Mouse (Mus musculus) G1E (cell line): ENCODE measurements around the gene Gm45837. TPM values are rescaled to one million over a fixed set of nuclear protein-coding genes. Genes with fewer than 3 reads are reported as not detected.

Experiments
- ATAC-seq: 2 replicates; pipeline ENCODE4 v1.8.0; 2016; ENCODE audit warnings: mild to moderate bottlenecking; ENCODE audit not compliant: insufficient number of reproducible peaks, poor library complexity, low FRiP score, severe bottlenecking; ENCODE audit errors: extremely low read depth
- DNase-seq: peaks from one replicate; pipeline ENCODE4 v3.0.0; 2012; ENCODE audit warnings: low spot score
- H3K27me3 ChIP-seq: 2 replicates; pipeline ENCODE4 v1.6.1; 2012; ENCODE audit warnings: mild to moderate bottlenecking, low read length, inconsistent platforms; ENCODE audit not compliant: insufficient read depth
- H3K36me3 ChIP-seq: replicated peaks from 2 replicates; pipeline ENCODE3; 2012; ENCODE audit warnings: mild to moderate bottlenecking, inconsistent platforms
- H3K4me1 ChIP-seq: 2 replicates; pipeline ENCODE4 v1.6.1; 2012; ENCODE audit warnings: low read depth, low read length, inconsistent platforms, mixed read lengths; ENCODE audit not compliant: insufficient read depth
- H3K4me3 ChIP-seq: 2 replicates; pipeline ENCODE4 v1.5.1; 2012; ENCODE audit warnings: low read depth, mild to moderate bottlenecking, inconsistent platforms, low read length, moderate library complexity, mixed read lengths
- H3K9me3 ChIP-seq: replicated peaks from 2 replicates; pipeline ENCODE4 v1.6.1; 2012; ENCODE audit warnings: inconsistent platforms
- CTCF ChIP-seq: IDR thresholded peaks from 2 replicates; pipeline ENCODE4 v1.5.1; 2012; ENCODE audit warnings: low read depth, low read length, inconsistent platforms, mixed read lengths
- GATA1 ChIP-seq: IDR thresholded peaks from 2 replicates; pipeline ENCODE4 v1.6.1; 2012; ENCODE audit warnings: borderline replicate concordance, low read length, inconsistent platforms, mixed read lengths
- GATA2 ChIP-seq: IDR thresholded peaks from 2 replicates; pipeline ENCODE4 v1.6.1; 2012; ENCODE audit warnings: low read depth, low read length, inconsistent platforms, borderline replicate concordance
- POLR2AphosphoS5 ChIP-seq: IDR thresholded peaks from 2 replicates; pipeline ENCODE4 v1.6.1; 2012; ENCODE audit warnings: low read depth, low read length, inconsistent platforms; ENCODE audit not compliant: insufficient replicate concordance
- TAL1 ChIP-seq: conservative IDR thresholded peaks from 2 replicates; pipeline ENCODE4 v1.6.1; 2012; ENCODE audit warnings: low read depth, low read length, inconsistent platforms, mixed read lengths
- polyA plus RNA-seq: library from polyadenylated mRNA; stranded (reverse); fragments of >175 nt; gene quantifications from 2 replicates; pipeline ENCODE4 v1.2.3, GENCODE M21; 2012
- total RNA-seq, 2 experiments: library from RNA; stranded (forward) in 1 of 2; stranded (reverse) in 1 of 2; fragments of 200-1000 nt in 1 of 2; fragments of >200 nt in 1 of 2; fragmentation: Nextera tagmentation in 1 of 2; gene quantifications; 2 replicates each; pipeline ENCODE4 v1.2.3; 2014 to 2017

Gene Gm45837
- total and polyA plus RNA-seq, 3 experiments: 0.03 TPM; not detected in 2

GRCm38 (mm10) chr7:101454479-101454878 lies 43.8 kb downstream of the Gm45837 start:
- Histone ChIP-seq H3K4me1 (peaks cover 8% of the 10 kb centered on the region), H3K4me3 (no peak overlapping the region), H3K9me3 (no peaks in the 10 kb centered on the region), H3K36me3 (no peaks in the 10 kb centered on the region), H3K27me3 (peaks cover 38% of the 10 kb centered on the region)
- ATAC-seq (no peak), DNase-seq (no peak)
- TF ChIP-seq CTCF: no peak
- TF ChIP-seq GATA1: no peak
- no peak for TF ChIP-seq TAL1
- no peak for TF ChIP-seq GATA2
- no peak for TF ChIP-seq POLR2AphosphoS5

- Histone ChIP-seq H3K36me3 (no peaks in the 10 kb centered on the region), H3K9me3 (no peaks in the 10 kb centered on the region), H3K27me3 (peaks cover 32% of the 10 kb centered on the region), H3K4me1 (peaks cover 8% of the 10 kb centered on the region), H3K4me3 (no peak overlapping the region)
- TF ChIP-seq GATA2 (no peak), POLR2AphosphoS5 (no peak), CTCF (no peak), TAL1 (no peak), GATA1 (no peak)
- no peak for DNase-seq
- ATAC-seq: no peak
These were observed 44.5 kb downstream of the Gm45837 start for GRCm38 (mm10) chr7:101455141-101455540.

GRCm38 (mm10) chr7:101456318-101456717 lies 45.6 kb downstream of the Gm45837 start:
- Histone ChIP-seq H3K9me3 (no peaks in the 10 kb centered on the region), H3K36me3 (no peaks in the 10 kb centered on the region), H3K4me3 (no peak overlapping the region), H3K4me1 (peaks cover under 1% of the 10 kb centered on the region; the same call in 1 of the 2 replicates), H3K27me3 (peaks cover 22% of the 10 kb centered on the region)
- no peak for DNase-seq
- no peak for TF ChIP-seq POLR2AphosphoS5
- no peak for TF ChIP-seq TAL1
- no peak for TF ChIP-seq GATA1
- no peak for TF ChIP-seq CTCF
- no peak for TF ChIP-seq GATA2
- ATAC-seq: no peak

GRCm38 (mm10) chr7:101456789-101457188 lies 46.1 kb downstream of the Gm45837 start:
- ATAC-seq: no peak
- DNase-seq: no peak

GRCm38 (mm10) chr7:101457283-101457682 lies 46.6 kb downstream of the Gm45837 start:
- peaks cover 13% of the 10 kb centered on the region for H3K27me3 ChIP-seq
- H3K4me3 ChIP-seq: no peak overlapping the region
- no peaks in the 10 kb centered on the region for H3K36me3 ChIP-seq
- ATAC-seq: no peak
- H3K4me1 ChIP-seq: no peaks in the 10 kb centered on the region
- no peak for DNase-seq
- no peaks in the 10 kb centered on the region for H3K9me3 ChIP-seq
- TF ChIP-seq TAL1: no peak
- TF ChIP-seq POLR2AphosphoS5: no peak
- no peak for TF ChIP-seq GATA2
- no peak for TF ChIP-seq CTCF

More at GRCm38 (mm10) chr7:101456789-101457188, 46.1 kb downstream of the Gm45837 start:
- H3K9me3 ChIP-seq: no peaks in the 10 kb centered on the region
- H3K36me3 ChIP-seq: no peaks in the 10 kb centered on the region
- H3K4me1 ChIP-seq: no peaks in the 10 kb centered on the region
- TF ChIP-seq GATA2 (no peak), GATA1 (no peak), CTCF (no peak), TAL1 (no peak)
- peaks cover 17% of the 10 kb centered on the region for H3K27me3 ChIP-seq
- H3K4me3 ChIP-seq: no peak overlapping the region

GRCm38 (mm10) chr7:101457801-101458200 lies 47.1 kb downstream of the Gm45837 start:
- ATAC-seq: no peak

More at GRCm38 (mm10) chr7:101457801-101458200, 47.1 kb downstream of the Gm45837 start:
- no peak for DNase-seq
- no peaks in the 10 kb centered on the region for H3K36me3 ChIP-seq
- TF ChIP-seq GATA2 (no peak), TAL1 (no peak), GATA1 (no peak), CTCF (no peak), POLR2AphosphoS5 (no peak)
- H3K4me1 ChIP-seq: no peaks in the 10 kb centered on the region
- H3K27me3 ChIP-seq: peaks cover 11% of the 10 kb centered on the region; the same call in 1 of the 2 replicates
- no peaks in the 10 kb centered on the region for H3K9me3 ChIP-seq
- no peak overlapping the region for H3K4me3 ChIP-seq
